Mouse (Mus musculus) fat pad, adult 2 months (tissue): ENCODE measurements around the gene Dnajc5g.

Experiments used
- DNase-seq: peaks from one replicate; pipeline ENCODE4 v3.0.0-alpha.2; 2011; ENCODE audit warnings: low read depth, low spot score; ENCODE audit errors: extremely low read depth

Gene Dnajc5g

DNA sequence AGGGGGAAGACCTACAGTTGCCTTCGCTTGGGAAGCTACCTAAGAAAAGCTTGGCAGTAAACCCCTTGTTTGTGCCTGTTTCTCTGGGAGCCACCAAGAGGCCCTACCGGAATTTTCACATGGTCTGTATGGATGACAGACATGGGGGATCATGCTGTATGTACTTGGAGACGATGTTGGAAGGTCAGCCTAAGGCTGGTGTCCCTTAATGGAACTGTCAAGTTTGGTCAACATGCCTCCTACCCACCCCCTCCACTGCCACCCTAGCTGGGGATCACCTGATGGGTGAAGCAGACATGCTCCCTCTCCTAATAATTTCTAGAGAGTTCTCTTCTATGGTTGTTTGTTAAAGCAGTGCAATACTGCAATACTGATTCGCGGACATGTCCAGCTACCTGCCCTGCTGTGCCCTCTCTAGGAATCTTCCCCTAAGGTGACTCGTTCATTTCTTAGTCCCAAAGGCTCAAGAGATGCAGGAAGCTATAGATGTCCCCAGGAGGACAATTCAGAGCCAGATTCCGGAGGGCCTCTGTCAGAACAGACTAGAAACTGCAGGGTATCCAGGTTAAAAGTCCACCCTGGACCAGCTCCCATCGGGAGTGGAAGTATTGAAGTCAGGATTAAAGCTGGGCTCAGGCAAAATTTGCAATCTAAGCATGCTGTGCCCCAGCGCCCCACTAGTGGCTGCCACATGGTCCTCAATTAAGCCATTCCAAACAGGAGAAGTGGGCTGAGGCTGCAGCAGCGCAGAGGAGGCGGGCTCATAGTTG is 10.2 kb upstream of the Dnajc5g start:
- DNase-seq = no peak

GRCm38 (mm10) chr5:31108000-31108490 is 2.0 kb downstream of the Dnajc5g start, which contains the start of gene Slc30a3:
Gene Slc30a3, minus strand, starts transcription at chr5:31108237.
- DNase-seq = no peak

DNA sequence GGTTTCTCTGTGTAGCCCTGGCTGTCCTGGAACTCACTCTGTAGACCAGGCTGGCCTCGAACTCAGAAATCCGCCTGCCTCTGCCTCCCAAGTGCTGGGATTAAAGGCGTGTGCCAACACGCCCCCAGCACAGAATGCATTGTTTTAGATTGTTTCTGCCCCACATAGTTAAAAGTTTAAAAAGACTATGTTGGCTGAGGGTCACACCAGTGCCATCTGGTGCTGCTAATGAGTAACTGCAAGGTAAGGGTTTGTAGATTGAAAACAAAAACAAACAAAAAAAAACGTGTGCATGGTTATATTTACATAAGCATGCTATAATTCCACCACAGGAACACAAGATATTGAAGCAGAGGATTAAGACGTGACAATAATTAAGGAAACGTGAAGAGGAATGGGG is 4.7 kb downstream of the Dnajc5g start:
- DNase-seq = no peak

- no peak for DNase-seq
These were observed 10.3 kb downstream of the Dnajc5g start, which contains the start of gene Trim54 for GRCm38 (mm10) chr5:31116354-31116753. Gene Trim54, plus strand, starts transcription at chr5:31116712.

GRCm38 (mm10) chr5:31116912-31117311 is 10.8 kb downstream of the Dnajc5g start:
- DNase-seq = no peak

DNA sequence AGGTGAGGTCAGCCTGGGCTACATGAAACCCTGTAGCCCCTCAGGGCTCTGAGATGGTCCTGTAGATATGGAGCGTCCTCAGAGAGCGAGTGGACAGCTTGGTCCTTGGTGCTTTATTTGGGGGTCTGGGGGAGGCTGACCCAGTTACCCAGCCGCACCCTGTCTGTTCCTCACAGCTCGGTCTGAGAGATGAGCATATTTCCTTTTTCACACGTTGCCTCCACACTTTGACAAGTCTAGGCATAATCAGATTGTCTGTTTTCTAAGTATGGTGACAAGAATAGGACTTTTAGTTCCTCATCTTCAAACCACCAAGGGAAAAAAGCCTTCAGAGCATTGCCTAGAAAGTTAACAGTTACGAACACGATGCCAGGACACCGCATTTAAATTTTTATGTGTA is 15.0 kb downstream of the Dnajc5g start:
- no peak for DNase-seq

DNA sequence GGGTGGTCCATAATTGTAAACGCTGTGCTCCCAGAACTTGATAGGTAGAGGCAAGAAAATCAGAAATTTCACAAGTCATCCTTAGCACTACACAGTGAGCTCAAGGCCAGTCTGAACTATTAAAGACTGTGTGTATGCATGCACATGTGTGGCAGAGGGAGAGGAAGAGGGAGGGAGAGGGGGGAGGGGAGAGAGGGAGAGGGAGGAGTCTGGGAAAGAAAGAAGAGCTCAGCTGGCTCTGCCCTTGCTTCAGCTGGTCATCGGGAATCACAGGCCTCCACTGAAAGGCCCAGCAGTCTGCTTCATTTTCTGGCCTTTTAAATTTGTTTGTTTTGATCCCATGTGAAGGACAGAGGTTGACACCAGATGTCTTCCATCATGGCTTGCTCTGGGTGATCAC is 17.4 kb downstream of the Dnajc5g start:
- no peak for DNase-seq

DNA sequence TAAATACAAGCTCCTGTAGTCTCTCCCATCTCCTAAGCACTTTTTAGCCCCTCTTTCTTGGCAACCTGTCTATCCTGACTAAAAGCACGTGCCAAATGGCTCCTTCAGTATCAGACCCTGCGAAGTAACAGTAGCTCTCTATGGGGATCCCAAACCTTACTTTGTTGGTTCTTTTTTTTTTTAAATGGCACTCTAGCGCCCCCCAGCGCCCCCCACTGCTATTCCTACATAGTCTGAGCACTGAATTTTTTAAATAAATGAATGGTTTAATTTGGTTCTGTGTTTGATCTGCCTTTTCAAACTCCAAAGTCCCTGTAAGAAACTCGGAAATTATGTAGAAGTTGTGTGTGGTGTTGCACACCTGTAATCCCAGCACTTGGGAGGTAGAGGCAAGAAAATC is 20.0 kb downstream of the Dnajc5g start:
- DNase-seq = no peak

GRCm38 (mm10) chr5:31136730-31137424 is 30.8 kb downstream of the Dnajc5g start:
- no peak for DNase-seq

DNA sequence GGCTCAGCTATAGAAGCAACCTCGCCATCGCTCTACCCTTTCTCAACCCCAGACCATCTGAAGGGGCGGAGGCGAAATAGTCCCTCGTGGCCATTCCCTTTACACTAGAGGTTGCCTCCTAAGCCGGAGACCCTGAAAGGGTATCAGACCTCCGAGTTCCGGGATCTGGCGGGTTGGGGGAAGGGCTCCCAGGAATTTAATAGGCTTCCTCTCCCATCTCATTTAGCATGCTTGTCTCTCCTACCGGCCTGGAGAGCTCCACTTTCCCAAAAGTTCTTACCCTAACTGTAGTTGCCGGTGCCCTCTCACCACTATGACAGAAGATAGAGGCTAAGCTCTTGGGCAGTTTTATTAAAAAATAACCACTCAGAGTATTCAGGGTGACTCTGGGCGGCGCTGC is 31.6 kb downstream of the Dnajc5g start:
- no peak for DNase-seq

GRCm38 (mm10) chr5:31138241-31138967 is 32.3 kb downstream of the Dnajc5g start, which contains the start of gene Ucn:
Gene Ucn, minus strand, starts transcription at chr5:31138829.
- DNase-seq = no peak

DNA sequence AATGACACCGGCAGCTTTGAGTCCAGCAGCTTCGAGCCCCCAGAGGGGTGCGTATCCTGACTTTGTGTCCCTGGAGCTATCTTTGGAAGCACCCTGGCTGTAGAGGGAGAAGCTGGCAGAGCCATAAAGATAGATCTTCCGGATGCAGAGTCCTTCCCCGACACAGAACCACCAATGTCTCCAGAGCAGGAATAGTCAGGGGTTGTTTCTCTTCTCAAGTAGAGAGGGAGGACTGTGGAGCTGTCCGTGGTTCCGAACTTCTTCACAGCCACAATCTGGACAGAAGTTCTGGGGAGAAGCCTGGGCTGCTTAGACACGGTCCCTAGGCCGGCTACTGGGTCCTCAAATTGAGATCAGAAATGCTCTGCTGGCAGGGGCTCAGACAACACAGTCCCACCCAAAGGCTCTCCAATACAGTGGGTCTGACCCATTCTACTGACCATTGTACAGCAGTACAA is 32.9 kb downstream of the Dnajc5g start:
- DNase-seq = no peak

- no peak for DNase-seq
These were observed 43.7 kb downstream of the Dnajc5g start for GRCm38 (mm10) chr5:31149781-31150180.

DNA sequence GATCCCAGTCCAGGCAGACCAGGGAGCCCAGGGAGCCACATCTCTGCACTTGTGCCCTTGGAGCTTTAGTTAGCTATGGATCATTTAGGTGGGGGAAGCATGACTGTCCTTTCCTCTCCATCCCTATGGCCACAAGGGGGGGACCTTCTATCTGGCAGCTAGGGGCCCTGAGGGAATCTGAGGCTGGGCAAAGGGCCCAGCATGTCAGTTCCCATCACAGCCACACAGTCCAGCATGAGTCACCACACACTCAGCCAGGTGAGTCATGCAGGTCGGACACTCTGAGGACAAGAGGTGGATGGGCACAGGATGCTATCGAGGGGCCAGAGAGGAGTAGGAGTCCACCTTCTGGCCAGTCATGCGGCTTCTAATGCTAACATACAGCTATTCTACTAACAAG is 45.7 kb downstream of the Dnajc5g start:
- DNase-seq = no peak

DNA sequence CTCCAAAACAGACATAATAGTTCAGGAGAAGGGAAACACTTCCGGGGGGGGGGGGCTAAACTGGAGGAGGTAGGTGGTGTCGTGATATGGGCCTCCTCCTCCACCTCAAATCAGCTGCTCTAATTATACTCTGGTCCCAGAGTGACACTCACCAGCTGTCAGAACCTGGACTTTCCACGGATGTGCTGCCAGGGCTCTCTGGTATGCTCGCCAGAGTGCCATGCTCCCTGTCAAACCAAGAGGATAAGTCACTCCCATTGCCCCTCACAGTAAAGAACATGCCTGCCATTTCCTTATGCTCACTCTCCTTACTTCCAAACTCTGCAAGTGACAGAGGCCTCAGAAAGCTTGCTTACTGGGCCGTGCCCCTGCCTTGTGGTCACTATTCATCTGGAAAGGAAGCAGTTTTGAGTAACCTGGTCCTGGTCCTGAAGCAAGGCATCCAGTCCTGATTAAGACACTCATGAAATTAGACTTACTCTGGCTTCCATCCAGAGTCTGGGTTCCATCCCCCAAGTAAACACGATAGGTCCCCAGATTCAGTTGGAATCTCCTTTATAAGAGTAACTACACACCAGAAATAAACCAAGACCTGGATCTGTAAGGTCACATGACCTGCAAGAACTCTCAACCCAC is 47.5 kb downstream of the Dnajc5g start:
- no peak for DNase-seq

GRCm38 (mm10) chr5:31154152-31154553 is 48.1 kb downstream of the Dnajc5g start, which contains the start of gene Mpv17:
Gene Mpv17, minus strand, starts transcription at chr5:31154251.
- peak; percentile 64 for DNase-seq
